Mouse (Mus musculus) megakaryocyte progenitor cell, adult 5-6 weeks (primary cell): ENCODE results near the gene Cdc25b. TPM values are rescaled to one million over a fixed set of nuclear protein-coding genes. Genes with fewer than 3 reads are reported as not detected.
"Not testable (repeated sequence)": the region's sequence is repeated elsewhere in the genome, so short reads cannot be mapped to it uniquely, and the experiment has no call there.

Experiments
- ATAC-seq: replicated peaks from 2 replicates; pipeline ENCODE4 v1.8.0; 2016; ENCODE audit warnings: mild to moderate bottlenecking, moderate TSS enrichment, inconsistent platforms; ENCODE audit not compliant: poor library complexity
- total RNA-seq, 2 experiments: library from RNA; stranded (forward) in 1 of 2; stranded (reverse) in 1 of 2; fragments of 157-497, 149-512 nt in 1 of 2; fragments of 200-1000 nt in 1 of 2; gene quantifications; 2 replicates each; pipeline versions ENCODE4 v1.2.3 to v1.2.4; 2015 to 2017

Gene Cdc25b
- total RNA-seq, 2 experiments from 2014 or later, result 8.9 to 13.4 TPM

- ATAC-seq, result no peak
Measured at GRCm38 (mm10) chr2:131221853-131222515, 35.2 kb downstream of the Cdc25b start.

GRCm38 (mm10) chr2:131222562-131222961 is 35.8 kb downstream of the Cdc25b start:
- peak; percentile 33; the same call in 1 of the 2 replicates for ATAC-seq

GRCm38 (mm10) chr2:131223569-131223968 is 36.8 kb downstream of the Cdc25b start:
- peak; percentile 96 for ATAC-seq

GRCm38 (mm10) chr2:131225178-131225577 is 38.4 kb downstream of the Cdc25b start:
- ATAC-seq, result no peak

GRCm38 (mm10) chr2:131226669-131227068 is 39.9 kb downstream of the Cdc25b start:
- not testable (repeated sequence) for ATAC-seq

GRCm38 (mm10) chr2:131227243-131227642 is 40.5 kb downstream of the Cdc25b start:
- ATAC-seq, result no peak

- peak; percentile 54 for ATAC-seq
Measured at GRCm38 (mm10) chr2:131232558-131232957, 45.8 kb downstream of the Cdc25b start.

- peak; percentile 96 for ATAC-seq
Measured at GRCm38 (mm10) chr2:131233307-131234126, 46.8 kb downstream of the Cdc25b start, which contains the start of gene Mavs. Mavs (plus strand) TSS chr2:131234063.

GRCm38 (mm10) chr2:131234127-131234650 is 47.4 kb downstream of the Cdc25b start:
- peak; percentile 20 for ATAC-seq

- peak; percentile 21 for ATAC-seq
Measured at GRCm38 (mm10) chr2:131234970-131235635, 48.4 kb downstream of the Cdc25b start.

GRCm38 (mm10) chr2:131242180-131242579 is 55.4 kb downstream of the Cdc25b start:
- ATAC-seq, result 0 out of 2 replicates have a peak, but pooled peaks have one; percentile 7

GRCm38 (mm10) chr2:131242929-131243328 is 56.2 kb downstream of the Cdc25b start:
- peak; percentile 76 for ATAC-seq

Other genes with a start within 250 kb of the Cdc25b start
- not detected in 2 replicates for gene Gfra4, start 143.9 kb upstream of the Cdc25b start, total RNA-seq (2015)
- gene Gfra4, start 143.9 kb upstream of the Cdc25b start, total RNA-seq (2017), result not detected in 2 replicates
- gene Adam33, start 123.1 kb upstream of the Cdc25b start, total RNA-seq (2015), result not detected in 2 replicates
- not detected in 2 replicates for gene Adam33, start 123.1 kb upstream of the Cdc25b start, total RNA-seq (2017)
- 0.05 and 0.07 TPM in 2 replicates for gene Siglec1, start 100.2 kb upstream of the Cdc25b start, total RNA-seq (2015)
- gene Siglec1, start 100.2 kb upstream of the Cdc25b start, total RNA-seq (2017), result 0.10 TPM in 1 of 2 replicates, not detected in the other
- gene Hspa12b, start 59.7 kb upstream of the Cdc25b start, total RNA-seq (2015), result 0.12 TPM in 1 of 2 replicates, not detected in the other
- gene Hspa12b, start 59.7 kb upstream of the Cdc25b start, total RNA-seq (2017), result 0.44 TPM in 1 of 2 replicates, not detected in the other
- gene Gm11037, start 53.5 kb upstream of the Cdc25b start, total RNA-seq (2015), result not detected in 2 replicates
- gene Gm11037, start 53.5 kb upstream of the Cdc25b start, total RNA-seq (2017), result not detected in 2 replicates
- gene 1700037H04Rik, start 26.9 kb upstream of the Cdc25b start, total RNA-seq (2015), result 85.1 and 90.4 TPM in 2 replicates
- gene 1700037H04Rik, start 26.9 kb upstream of the Cdc25b start, total RNA-seq (2017), result 34.9 and 39.5 TPM in 2 replicates
- gene Cenpb, start 6.9 kb upstream of the Cdc25b start, total RNA-seq (2015), result 8.0 and 8.3 TPM in 2 replicates
- 14.8 and 15.8 TPM in 2 replicates for gene Cenpb, start 6.9 kb upstream of the Cdc25b start, total RNA-seq (2017)
- gene Spef1, start 333 bp downstream of the Cdc25b start, total RNA-seq (2015), result 0.39 and 0.72 TPM in 2 replicates
- gene Spef1, start 333 bp downstream of the Cdc25b start, total RNA-seq (2017), result 0.91 and 2.0 TPM in 2 replicates
- gene Ap5s1, start 20.1 kb downstream of the Cdc25b start, total RNA-seq (2015), result 3.6 and 3.9 TPM in 2 replicates
- 2.9 and 6.7 TPM in 2 replicates for gene Ap5s1, start 20.1 kb downstream of the Cdc25b start, total RNA-seq (2017)
- 15.1 and 17.1 TPM in 2 replicates for gene Mavs, start 47.1 kb downstream of the Cdc25b start, total RNA-seq (2015)
- 11.3 and 11.8 TPM in 2 replicates for gene Mavs, start 47.1 kb downstream of the Cdc25b start, total RNA-seq (2017)
- 59.4 and 71.6 TPM in 2 replicates for gene Pank2, start 75.5 kb downstream of the Cdc25b start, total RNA-seq (2015)
- 46.3 and 61.7 TPM in 2 replicates for gene Pank2, start 75.5 kb downstream of the Cdc25b start, total RNA-seq (2017)
- 4.4 and 4.5 TPM in 2 replicates for gene Rnf24, start 165.9 kb downstream of the Cdc25b start, total RNA-seq (2015)
- gene Rnf24, start 165.9 kb downstream of the Cdc25b start, total RNA-seq (2017), result 1.8 and 1.9 TPM in 2 replicates